Mouse (Mus musculus): ENCODE measurements around the gene 6030408B16Rik. TPM values are rescaled to one million over a fixed set of nuclear protein-coding genes. Genes with fewer than 3 reads are reported as not detected.
A peak's percentile ranks its signal among the peaks of the same experiment; 100 is the strongest.

The 6030408B16Rik gene
- not detected in 2 replicates for polyA plus RNA-seq (2012; ENCODE audit: insufficient read depth, insufficient read length, low replicate concordance, missing spikeins)

DNA sequence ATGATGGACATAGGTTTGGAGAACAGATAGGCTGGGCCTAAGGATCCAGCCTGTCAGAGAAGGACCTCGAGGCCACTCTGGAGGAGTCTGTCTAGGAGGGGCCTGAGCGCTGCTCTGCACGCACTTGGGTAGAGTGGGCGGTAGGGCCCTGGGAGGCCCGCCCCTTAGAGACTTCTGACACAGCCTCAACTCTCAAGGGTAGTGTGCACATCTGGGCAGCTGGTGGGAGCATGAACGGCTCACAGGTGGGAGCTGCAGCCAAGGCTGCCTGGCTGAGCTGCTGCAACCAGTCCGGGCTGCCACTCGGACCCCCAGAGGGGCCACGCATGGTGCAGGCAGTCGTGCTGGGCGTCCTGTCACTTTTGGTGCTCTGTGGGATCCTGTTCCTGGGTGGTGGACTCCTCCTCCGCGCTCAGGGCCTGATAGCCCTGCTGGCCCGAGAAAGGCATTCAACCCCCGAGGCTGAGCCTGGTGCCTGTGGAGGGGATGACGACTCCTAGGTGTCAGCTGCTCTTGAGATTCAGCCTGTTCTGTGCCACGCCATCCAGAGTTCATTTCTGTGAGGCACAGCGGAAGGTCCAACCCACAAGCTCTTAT, at the start of gene 6030408B16Rik:
Gene 6030408B16Rik (plus strand): TSS at position 188 of the 597 bp plus-strand sequence.
- WGBS = 63% methylated on average over 18 of the region's 18 CpGs
- no peak within 1 kb of the TSS for H3K4me3 ChIP-seq (ENCODE audit: insufficient read depth, low read depth, low read length)
- TF ChIP-seq POLR2A (IDR thresholded peaks at IDR 0.05; ENCODE audit: insufficient read depth, low read depth, low read length) = no peak
- TF ChIP-seq CTCF (IDR thresholded peaks at IDR 0.05; ENCODE audit: insufficient read depth, low read depth, low read length) = no peak
- H3K27ac ChIP-seq (ENCODE audit: insufficient read depth, low read depth, low read length) = no peak within 1 kb of the TSS
- peaks cover 14% of the 10 kb centered on the region for H3K4me1 ChIP-seq (ENCODE audit: control insufficient read depth, insufficient read depth, low read length)

DNA sequence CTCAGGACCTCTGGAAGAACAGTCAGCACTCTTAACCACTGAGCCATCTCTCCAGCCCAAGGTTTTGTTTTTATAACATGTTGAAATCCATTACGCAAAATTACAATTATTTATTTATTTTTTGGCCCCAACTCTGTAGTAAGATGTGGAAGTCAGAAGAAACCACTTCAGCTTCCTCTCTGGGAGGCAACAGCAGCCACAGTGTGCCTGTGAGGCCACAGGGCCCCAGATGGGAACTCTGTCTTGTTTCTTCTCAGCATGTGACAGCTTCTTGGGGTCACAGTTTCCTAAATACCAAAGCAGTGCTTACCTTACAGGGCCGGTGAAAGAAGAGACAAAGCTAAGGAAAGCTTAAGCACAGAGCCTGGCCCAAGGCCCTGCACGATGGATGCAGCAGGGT, 49.0 kb upstream of the 6030408B16Rik start:
- Histone ChIP-seq H3K4me1 (ENCODE audit: control insufficient read depth, insufficient read depth, low read length) (peaks cover 36% of the 10 kb centered on the region), H3K4me3 (ENCODE audit: insufficient read depth, low read depth, low read length) (no peak overlapping the region), H3K27ac (ENCODE audit: insufficient read depth, low read depth, low read length) (no peak overlapping the region)
- WGBS = 70% methylated on average over 3 of the region's 3 CpGs
- no peak for TF ChIP-seq CTCF (IDR thresholded peaks at IDR 0.05; ENCODE audit: insufficient read depth, low read depth, low read length)
- TF ChIP-seq POLR2A (IDR thresholded peaks at IDR 0.05; ENCODE audit: insufficient read depth, low read depth, low read length) = no peak

DNA sequence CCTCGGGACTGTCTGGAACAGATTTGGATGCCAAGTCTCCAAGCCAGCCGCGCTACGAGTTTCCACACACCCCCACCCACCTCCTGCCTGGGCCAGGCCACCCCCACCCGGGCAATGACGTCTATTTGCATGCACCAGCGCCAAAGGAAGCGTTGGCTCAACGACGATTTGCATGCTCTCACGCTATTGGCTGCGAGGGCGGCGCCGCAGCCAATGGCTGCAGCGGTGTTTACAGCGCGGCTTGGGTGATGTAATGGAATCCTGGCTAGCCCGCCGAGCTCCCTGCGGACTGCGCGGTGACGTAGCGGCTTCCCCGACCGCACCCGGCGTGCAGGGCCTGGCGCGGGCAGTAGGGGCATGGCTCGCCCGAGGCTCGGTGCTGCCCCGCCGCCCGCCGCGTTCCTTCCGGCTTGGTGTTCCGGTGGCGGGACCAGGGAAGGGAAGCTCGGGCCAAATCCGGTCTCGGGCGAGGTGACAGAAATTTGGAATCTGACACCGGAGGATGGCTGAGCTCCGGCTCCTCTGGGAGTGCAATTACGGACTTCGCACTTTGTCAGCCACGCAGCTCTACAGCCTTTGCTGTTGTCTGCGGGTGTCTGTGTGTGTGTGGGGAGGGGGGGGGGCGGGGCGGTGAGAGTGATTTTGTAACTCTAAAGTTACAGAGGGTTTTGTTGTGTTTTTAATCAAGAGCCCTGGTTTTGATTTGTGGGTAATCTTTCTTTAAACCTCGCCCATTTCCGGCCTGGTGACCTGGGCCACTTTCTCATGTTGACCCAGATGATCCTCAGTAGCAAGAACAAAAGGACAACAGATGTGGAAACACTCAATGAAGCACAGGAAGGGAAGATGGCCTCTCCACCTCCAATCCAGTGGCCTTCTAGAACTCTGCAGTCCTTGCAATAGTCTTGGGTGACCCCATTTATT, 46.5 kb upstream of the 6030408B16Rik start:
- TF ChIP-seq POLR2A (IDR thresholded peaks at IDR 0.05; ENCODE audit: insufficient read depth, low read depth, low read length) (peak; percentile 65; the same call in 1 of the 2 replicates), CTCF (IDR thresholded peaks at IDR 0.05; ENCODE audit: insufficient read depth, low read depth, low read length) (no peak)
- H3K4me1 ChIP-seq (ENCODE audit: control insufficient read depth, insufficient read depth, low read length) = peaks cover 23% of the 10 kb centered on the region
- H3K4me3 ChIP-seq (ENCODE audit: insufficient read depth, low read depth, low read length) = peak overlapping the region; percentile 51
- H3K27ac ChIP-seq (ENCODE audit: insufficient read depth, low read depth, low read length) = peak overlapping the region; percentile 92
- WGBS = 1% methylated on average over 56 of the region's 56 CpGs

GRCm38 (mm10) chr15:101247155-101247498, 45.9 kb upstream of the 6030408B16Rik start:
- TF ChIP-seq CTCF (IDR thresholded peaks at IDR 0.05; ENCODE audit: insufficient read depth, low read depth, low read length) (no peak), POLR2A (IDR thresholded peaks at IDR 0.05; ENCODE audit: insufficient read depth, low read depth, low read length) (no peak)
- peaks cover 18% of the 10 kb centered on the region for H3K4me1 ChIP-seq (ENCODE audit: control insufficient read depth, insufficient read depth, low read length)
- 0 out of 2 replicates have a peak overlapping the region, but pooled peaks have one; percentile 42 for H3K27ac ChIP-seq (ENCODE audit: insufficient read depth, low read depth, low read length)
- WGBS = 85% methylated on average over 1 of the region's 1 CpGs
- H3K4me3 ChIP-seq (ENCODE audit: insufficient read depth, low read depth, low read length) = no peak overlapping the region

- Histone ChIP-seq H3K4me3 (ENCODE audit: insufficient read depth, low read depth, low read length) (no peak overlapping the region), H3K4me1 (ENCODE audit: control insufficient read depth, insufficient read depth, low read length) (peaks cover 16% of the 10 kb centered on the region), H3K27ac (ENCODE audit: insufficient read depth, low read depth, low read length) (peak overlapping the region; percentile 49)
- TF ChIP-seq CTCF (IDR thresholded peaks at IDR 0.05; ENCODE audit: insufficient read depth, low read depth, low read length) (no peak), POLR2A (IDR thresholded peaks at IDR 0.05; ENCODE audit: insufficient read depth, low read depth, low read length) (no peak)
- WGBS = 51% methylated on average over 5 of the region's 5 CpGs
Observed at GRCm38 (mm10) chr15:101248029-101248710, 44.8 kb upstream of the 6030408B16Rik start.

GRCm38 (mm10) chr15:101250220-101250800, 42.7 kb upstream of the 6030408B16Rik start:
- Histone ChIP-seq H3K4me3 (ENCODE audit: insufficient read depth, low read depth, low read length) (no peak overlapping the region), H3K27ac (ENCODE audit: insufficient read depth, low read depth, low read length) (no peak overlapping the region), H3K4me1 (ENCODE audit: control insufficient read depth, insufficient read depth, low read length) (peaks cover 24% of the 10 kb centered on the region)
- TF ChIP-seq CTCF (IDR thresholded peaks at IDR 0.05; ENCODE audit: insufficient read depth, low read depth, low read length) (no peak), POLR2A (IDR thresholded peaks at IDR 0.05; ENCODE audit: insufficient read depth, low read depth, low read length) (no peak)
- 72% methylated on average over 9 of the region's 9 CpGs for WGBS

DNA sequence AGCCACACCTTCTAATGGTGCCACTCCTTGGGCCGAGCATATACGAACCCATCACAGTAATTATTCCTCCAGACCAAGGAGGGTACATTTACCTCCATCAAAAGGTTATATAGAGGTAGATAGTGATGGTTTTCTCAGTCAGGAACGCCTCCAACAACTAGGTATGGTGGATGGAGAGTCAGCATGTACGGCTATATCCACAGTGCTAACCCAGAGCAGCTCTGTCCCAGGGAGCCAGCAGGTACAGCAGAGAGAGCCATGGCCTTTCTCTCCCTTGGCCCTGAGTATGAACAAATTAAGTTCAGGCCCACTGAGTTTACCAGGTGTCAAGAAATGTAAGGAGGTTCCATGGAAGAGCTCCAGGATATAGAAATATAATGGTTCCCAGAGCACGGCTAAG, 41.1 kb upstream of the 6030408B16Rik start:
- Histone ChIP-seq H3K27ac (ENCODE audit: insufficient read depth, low read depth, low read length) (no peak overlapping the region), H3K4me1 (ENCODE audit: control insufficient read depth, insufficient read depth, low read length) (peaks cover 29% of the 10 kb centered on the region), H3K4me3 (ENCODE audit: insufficient read depth, low read depth, low read length) (no peak overlapping the region)
- TF ChIP-seq CTCF (IDR thresholded peaks at IDR 0.05; ENCODE audit: insufficient read depth, low read depth, low read length) = no peak
- no peak for TF ChIP-seq POLR2A (IDR thresholded peaks at IDR 0.05; ENCODE audit: insufficient read depth, low read depth, low read length)
- WGBS = 92% methylated on average over 5 of the region's 5 CpGs

DNA sequence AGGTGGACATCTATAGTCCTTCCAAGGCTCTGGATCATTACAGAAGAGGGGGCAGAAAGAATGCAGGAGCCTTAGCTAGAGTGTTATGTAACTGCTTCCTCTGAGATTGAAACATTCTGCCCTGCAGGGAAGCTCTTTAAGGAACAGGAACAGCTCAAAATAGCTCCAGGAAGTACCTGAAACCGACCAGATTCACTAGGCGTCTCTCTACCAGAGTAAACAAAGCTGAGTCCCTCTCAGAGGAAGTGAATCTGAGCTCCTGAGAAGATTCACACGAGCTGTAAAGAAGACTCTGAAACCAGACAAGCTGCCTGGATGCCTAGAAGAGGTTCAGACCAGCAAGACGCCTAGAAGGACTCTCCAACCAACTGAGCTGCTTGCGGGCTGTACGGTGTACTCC, 40.4 kb upstream of the 6030408B16Rik start:
- TF ChIP-seq CTCF (IDR thresholded peaks at IDR 0.05; ENCODE audit: insufficient read depth, low read depth, low read length) = no peak
- no peak for TF ChIP-seq POLR2A (IDR thresholded peaks at IDR 0.05; ENCODE audit: insufficient read depth, low read depth, low read length)
- Histone ChIP-seq H3K4me3 (ENCODE audit: insufficient read depth, low read depth, low read length) (no peak overlapping the region), H3K4me1 (ENCODE audit: control insufficient read depth, insufficient read depth, low read length) (peaks cover 28% of the 10 kb centered on the region), H3K27ac (ENCODE audit: insufficient read depth, low read depth, low read length) (no peak overlapping the region)
- WGBS = 86% methylated on average over 6 of the region's 6 CpGs
